Mouse (Mus musculus) small intestine, adult 2 months (tissue): Measurements from ENCODE around the gene Itgb7.

ENCODE experiments used
- CTCF ChIP-seq: fragments of 200-500 bp; IDR thresholded peaks from 2 replicates; pipeline ENCODE4 v1.5.1; 2012; ENCODE audit warnings: low read depth, mild to moderate bottlenecking, control low read depth, inconsistent platforms, low read length, moderate library complexity, mixed read lengths; ENCODE audit not compliant: insufficient replicate concordance, insufficient read length; ENCODE audit errors: extremely low read depth
- POLR2A ChIP-seq: fragments of 200-500 bp; IDR thresholded peaks from 2 replicates; pipeline ENCODE4 v1.6.1; 2012; ENCODE audit warnings: low read depth, mild to moderate bottlenecking, control low read depth, inconsistent platforms, low read length, moderate library complexity

GRCm38 (mm10) chr15:102279092-102279782 is 47.5 kb upstream of the Itgb7 start, which contains the start of gene Mfsd5:
- TF ChIP-seq CTCF (no peak), POLR2A (peak; percentile 75)
